Mouse (Mus musculus): ENCODE measurements around the gene P2ry13. TPM values are rescaled to one million over a fixed set of nuclear protein-coding genes. Genes with fewer than 3 reads are reported as not detected.

The P2ry13 gene
- polyA plus RNA-seq, 1 experiment from 2014 or later = 1.4 TPM

- H3K4me2 ChIP-seq (replicated peaks) = no peak overlapping the region
- no peaks in the 10 kb centered on the region for H3K36me3 ChIP-seq
- H3K4me1 ChIP-seq = no peaks in the 10 kb centered on the region
- no peaks in the 10 kb centered on the region for H3K27me3 ChIP-seq (replicated peaks)
- H3K9ac ChIP-seq = no peak overlapping the region
- no peak overlapping the region for H3K4me3 ChIP-seq
- no peaks in the 10 kb centered on the region for H3K9me3 ChIP-seq
- no peak overlapping the region for H3K27ac ChIP-seq
- no peak for ATAC-seq (ENCODE audit: low FRiP score, low read depth)
- 85% methylated on average over 4 of the region's 4 CpGs for WGBS
These were observed 23.3 kb downstream of the P2ry13 start for GRCm38 (mm10) chr3:59187336-59187735.

DNA sequence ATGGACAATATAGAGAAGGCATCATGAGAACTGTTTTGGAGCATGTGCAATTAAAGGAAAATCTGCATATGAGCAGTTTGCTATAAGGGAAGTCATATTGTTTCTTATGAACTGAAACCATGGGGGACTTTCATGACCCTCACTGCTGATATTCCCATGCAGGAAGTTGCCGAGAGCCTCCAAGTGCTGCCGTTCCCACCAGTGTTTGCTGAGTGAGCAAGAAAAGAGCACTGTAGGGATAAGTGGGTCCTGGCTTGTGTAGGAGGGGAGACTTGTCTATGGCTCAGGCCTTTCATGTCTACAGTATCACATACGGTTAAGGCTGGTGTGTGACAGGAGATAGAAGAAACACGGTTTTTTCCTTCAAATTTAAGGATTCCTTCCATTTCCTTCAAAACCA, 25.0 kb downstream of the P2ry13 start:
- H3K36me3 ChIP-seq = no peaks in the 10 kb centered on the region
- no peak overlapping the region for H3K9ac ChIP-seq
- no peaks in the 10 kb centered on the region for H3K9me3 ChIP-seq
- H3K27me3 ChIP-seq (replicated peaks) = no peaks in the 10 kb centered on the region
- no peaks in the 10 kb centered on the region for H3K4me1 ChIP-seq
- H3K4me2 ChIP-seq (replicated peaks) = no peak overlapping the region
- H3K27ac ChIP-seq = no peak overlapping the region
- no peak for ATAC-seq (ENCODE audit: low FRiP score, low read depth)
- no peak overlapping the region for H3K4me3 ChIP-seq
- WGBS = 88% methylated on average over 4 of the region's 4 CpGs

- Histone ChIP-seq H3K9ac (no peak overlapping the region), H3K4me3 (no peak overlapping the region), H3K9me3 (no peaks in the 10 kb centered on the region), H3K27ac (no peak overlapping the region), H3K36me3 (no peaks in the 10 kb centered on the region), H3K4me2 (replicated peaks) (no peak overlapping the region), H3K4me1 (no peaks in the 10 kb centered on the region), H3K27me3 (replicated peaks) (no peaks in the 10 kb centered on the region)
- no peak for ATAC-seq (ENCODE audit: low FRiP score, low read depth)
These were observed 28.6 kb downstream of the P2ry13 start for GRCm38 (mm10) chr3:59182129-59182528.

GRCm38 (mm10) chr3:59181134-59181533, 29.5 kb downstream of the P2ry13 start:
- H3K9me3 ChIP-seq = no peaks in the 10 kb centered on the region
- no peaks in the 10 kb centered on the region for H3K4me1 ChIP-seq
- no peaks in the 10 kb centered on the region for H3K36me3 ChIP-seq
- H3K27me3 ChIP-seq (replicated peaks) = no peaks in the 10 kb centered on the region
- H3K4me2 ChIP-seq (replicated peaks) = no peak overlapping the region
- no peak overlapping the region for H3K27ac ChIP-seq
- H3K4me3 ChIP-seq = no peak overlapping the region
- no peak for ATAC-seq (ENCODE audit: low FRiP score, low read depth)
- WGBS = 66% methylated on average over 5 of the region's 5 CpGs
- no peak overlapping the region for H3K9ac ChIP-seq

- H3K36me3 ChIP-seq = no peaks in the 10 kb centered on the region
- H3K4me1 ChIP-seq = no peaks in the 10 kb centered on the region
- H3K4me3 ChIP-seq = no peak overlapping the region
- H3K9ac ChIP-seq = no peak overlapping the region
- H3K4me2 ChIP-seq (replicated peaks) = no peak overlapping the region
- no peaks in the 10 kb centered on the region for H3K9me3 ChIP-seq
- no peaks in the 10 kb centered on the region for H3K27me3 ChIP-seq (replicated peaks)
- 70% methylated on average over 5 of the region's 5 CpGs for WGBS
- ATAC-seq (ENCODE audit: low FRiP score, low read depth) = no peak
- no peak overlapping the region for H3K27ac ChIP-seq
These were observed 33.8 kb downstream of the P2ry13 start for GRCm38 (mm10) chr3:59176871-59177270.

- Histone ChIP-seq H3K9me3 (no peaks in the 10 kb centered on the region), H3K4me1 (no peaks in the 10 kb centered on the region), H3K27me3 (replicated peaks) (no peaks in the 10 kb centered on the region), H3K36me3 (no peaks in the 10 kb centered on the region), H3K4me2 (replicated peaks) (no peak overlapping the region), H3K4me3 (no peak overlapping the region), H3K27ac (no peak overlapping the region), H3K9ac (no peak overlapping the region)
- ATAC-seq (ENCODE audit: low FRiP score, low read depth) = peak; percentile 74; the same call in 1 of the 2 replicates
- 40% methylated on average over 5 of the region's 5 CpGs for WGBS
These were observed 35.4 kb downstream of the P2ry13 start for GRCm38 (mm10) chr3:59175234-59175633.

DNA sequence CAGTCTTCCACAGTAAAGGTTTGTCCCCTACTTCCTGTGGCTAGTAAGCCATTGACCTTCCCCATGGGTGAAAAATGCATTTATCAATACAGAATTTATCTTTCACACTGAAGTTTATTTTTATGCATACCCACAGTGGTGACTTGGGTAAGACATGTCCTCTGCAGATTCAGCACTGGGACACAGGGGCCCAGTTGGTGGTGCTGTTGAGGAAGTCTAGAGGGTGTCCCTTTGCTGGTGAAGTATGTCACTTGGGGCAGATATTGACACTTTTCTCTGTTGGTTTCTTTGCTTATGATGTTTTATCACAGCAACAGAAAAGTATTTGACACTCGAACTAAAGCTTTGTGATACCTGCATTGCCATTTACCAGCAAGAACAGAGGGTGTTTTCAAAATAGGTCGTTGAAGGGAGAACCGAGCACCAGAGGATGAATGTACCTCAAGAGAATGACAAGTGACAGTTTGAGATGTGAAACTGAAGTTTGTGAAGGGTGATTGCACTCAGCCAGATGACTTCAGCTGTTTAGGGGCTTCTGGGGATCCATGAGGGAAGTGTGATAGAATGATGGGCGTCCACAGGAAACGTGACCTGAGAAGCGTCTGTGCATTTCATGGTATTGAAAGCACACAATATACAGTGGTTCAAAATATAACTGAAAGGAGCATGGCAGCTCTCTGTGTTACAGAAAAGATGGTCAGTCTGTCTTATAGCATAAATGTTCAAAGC, 36.1 kb downstream of the P2ry13 start:
- Histone ChIP-seq H3K4me1 (no peaks in the 10 kb centered on the region), H3K27me3 (replicated peaks) (no peaks in the 10 kb centered on the region), H3K36me3 (no peaks in the 10 kb centered on the region), H3K9ac (no peak overlapping the region), H3K4me2 (replicated peaks) (no peak overlapping the region), H3K4me3 (no peak overlapping the region), H3K27ac (no peak overlapping the region), H3K9me3 (no peaks in the 10 kb centered on the region)
- WGBS = 84% methylated on average over 6 of the region's 6 CpGs
- ATAC-seq (ENCODE audit: low FRiP score, low read depth) = no peak

- 62% methylated on average over 2 of the region's 2 CpGs for WGBS
- Histone ChIP-seq H3K4me1 (no peaks in the 10 kb centered on the region), H3K9ac (no peak overlapping the region), H3K4me2 (replicated peaks) (no peak overlapping the region), H3K9me3 (no peaks in the 10 kb centered on the region), H3K4me3 (no peak overlapping the region), H3K36me3 (no peaks in the 10 kb centered on the region), H3K27me3 (replicated peaks) (no peaks in the 10 kb centered on the region), H3K27ac (no peak overlapping the region)
- no peak for ATAC-seq (ENCODE audit: low FRiP score, low read depth)
These were observed 40.6 kb downstream of the P2ry13 start for GRCm38 (mm10) chr3:59169921-59170627.

DNA sequence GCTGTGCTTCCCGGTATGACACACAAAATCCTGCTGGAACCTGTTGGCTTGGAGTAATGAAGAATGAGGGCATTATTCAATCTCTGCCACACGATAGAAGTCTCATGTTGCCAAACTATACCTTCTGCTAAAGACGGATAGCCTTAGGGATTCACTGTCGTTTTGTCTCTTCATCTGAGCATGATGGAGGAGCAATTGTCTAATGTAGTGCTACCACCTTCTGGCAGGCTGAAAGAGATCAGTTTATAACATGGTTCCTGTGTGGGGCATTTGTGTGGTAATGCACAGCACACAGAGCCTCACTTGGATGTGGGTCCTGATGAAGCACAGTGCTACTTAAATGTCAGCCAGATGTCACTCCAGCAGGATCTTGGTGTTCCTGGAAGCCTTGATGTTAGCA, 41.5 kb downstream of the P2ry13 start:
- H3K9me3 ChIP-seq = no peaks in the 10 kb centered on the region
- H3K4me3 ChIP-seq = no peak overlapping the region
- H3K9ac ChIP-seq = no peak overlapping the region
- H3K4me2 ChIP-seq (replicated peaks) = no peak overlapping the region
- no peak for ATAC-seq (ENCODE audit: low FRiP score, low read depth)
- WGBS = 82% methylated on average over 4 of the region's 4 CpGs
- H3K4me1 ChIP-seq = no peaks in the 10 kb centered on the region
- H3K27ac ChIP-seq = no peak overlapping the region
- no peaks in the 10 kb centered on the region for H3K36me3 ChIP-seq
- no peaks in the 10 kb centered on the region for H3K27me3 ChIP-seq (replicated peaks)

- WGBS = 92% methylated on average over 6 of the region's 6 CpGs
- Histone ChIP-seq H3K4me3 (no peak overlapping the region), H3K36me3 (no peaks in the 10 kb centered on the region), H3K27ac (no peak overlapping the region), H3K9ac (no peak overlapping the region), H3K9me3 (no peaks in the 10 kb centered on the region), H3K4me1 (no peaks in the 10 kb centered on the region), H3K27me3 (replicated peaks) (no peaks in the 10 kb centered on the region), H3K4me2 (replicated peaks) (no peak overlapping the region)
- ATAC-seq (ENCODE audit: low FRiP score, low read depth) = no peak
These were observed 42.2 kb downstream of the P2ry13 start for GRCm38 (mm10) chr3:59168476-59168875.

GRCm38 (mm10) chr3:59167417-59168054, 43.1 kb downstream of the P2ry13 start:
- Histone ChIP-seq H3K4me3 (no peak overlapping the region), H3K27me3 (replicated peaks) (no peaks in the 10 kb centered on the region), H3K27ac (no peak overlapping the region), H3K4me1 (no peaks in the 10 kb centered on the region), H3K36me3 (no peaks in the 10 kb centered on the region), H3K9me3 (no peaks in the 10 kb centered on the region), H3K4me2 (replicated peaks) (no peak overlapping the region), H3K9ac (no peak overlapping the region)
- ATAC-seq (ENCODE audit: low FRiP score, low read depth) = no peak
- 70% methylated on average over 2 of the region's 2 CpGs for WGBS

DNA sequence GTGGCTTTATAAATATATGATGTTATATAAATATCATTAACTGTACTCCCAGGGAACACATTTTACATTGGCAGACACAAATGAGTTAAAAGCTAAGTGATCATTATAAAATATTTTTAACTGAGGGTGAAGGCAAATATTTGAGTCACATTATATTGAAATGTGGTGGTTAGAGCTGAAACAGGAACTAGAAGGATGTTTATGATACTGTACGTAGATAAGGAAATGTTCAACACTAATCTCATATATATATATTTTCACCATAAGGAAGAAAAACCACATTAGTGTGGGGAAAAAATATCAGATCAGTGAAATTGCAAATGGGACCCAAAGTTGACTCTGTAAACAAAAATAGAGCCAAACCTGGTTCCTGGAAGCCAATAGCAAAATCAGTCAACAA, 50.2 kb downstream of the P2ry13 start:
- Histone ChIP-seq H3K4me1 (no peaks in the 10 kb centered on the region), H3K9ac (no peak overlapping the region), H3K4me3 (no peak overlapping the region), H3K27me3 (replicated peaks) (no peaks in the 10 kb centered on the region), H3K4me2 (replicated peaks) (no peak overlapping the region), H3K27ac (no peak overlapping the region), H3K36me3 (no peaks in the 10 kb centered on the region), H3K9me3 (no peaks in the 10 kb centered on the region)
- 93% methylated on average over 1 of the region's 1 CpGs for WGBS
- no peak for ATAC-seq (ENCODE audit: low FRiP score, low read depth)

All from neural tube, embryonic 12.5 days (tissue).